Mouse (Mus musculus) liver, adult 2 months (tissue): ENCODE measurements around the gene Lhfpl5.

Experiments used
- CTCF ChIP-seq: fragments of 200-500 bp; IDR thresholded peaks from 2 replicates; pipeline ENCODE4 v1.5.1; 2011; ENCODE audit warnings: low read depth, low read length, control low read depth
- POLR2A ChIP-seq: fragments of 200-500 bp; IDR thresholded peaks from 2 replicates; pipeline ENCODE4 v1.6.1; 2011; ENCODE audit warnings: low read length, control low read depth; ENCODE audit not compliant: insufficient read depth; ENCODE audit errors: extremely low read depth

DNA sequence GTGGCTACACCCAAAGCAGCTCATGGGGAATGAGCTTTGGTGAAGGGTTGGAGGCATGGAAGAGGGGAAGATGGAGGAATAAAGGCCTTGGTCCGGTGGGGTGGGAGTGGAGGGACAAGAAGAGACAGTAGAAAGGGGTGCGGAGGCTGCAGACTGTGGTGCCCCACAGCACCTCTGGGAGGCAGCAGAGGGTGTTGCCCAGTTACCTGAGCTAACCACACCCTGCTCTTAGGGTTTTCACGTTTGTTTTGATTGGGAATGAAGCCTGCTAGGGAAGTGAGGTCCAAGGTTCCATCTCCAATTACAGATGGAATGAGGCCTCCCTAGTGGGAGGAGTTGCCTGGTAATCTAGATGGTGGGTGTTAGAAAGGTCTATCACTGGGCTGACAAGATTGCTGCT is 53.7 kb downstream of the Lhfpl5 start:
- TF ChIP-seq CTCF = 0 out of 2 replicates have a peak, but pooled peaks have one; percentile 21
- TF ChIP-seq POLR2A = no peak
